Mouse (Mus musculus): ENCODE data around the gene Tmtc1.

GRCm38 (mm10) chr6:148387990-148388389 is 56.2 kb downstream of the Tmtc1 start:
- TF ChIP-seq CTCF (IDR thresholded peaks at IDR 0.05; ENCODE audit: low read depth, low read length): no peak
- TF ChIP-seq POLR2A (IDR thresholded peaks at IDR 0.05; ENCODE audit: extremely low read depth, insufficient read depth, low read length): no peak

Data from liver, adult 2 months (tissue).